Mouse (Mus musculus) layer of hippocampus, postnatal 36 days (tissue): ENCODE measurements around the gene Cflar. TPM values are rescaled to one million over a fixed set of nuclear protein-coding genes. Genes with fewer than 3 reads are reported as not detected.
"Not testable (repeated sequence)": the region's sequence is repeated elsewhere in the genome, so short reads cannot be mapped to it uniquely, and the experiment has no call there.

Source experiments
- DNase-seq, 2 experiments: peaks; one replicate each; pipeline ENCODE4 v3.0.0; 2022
- total RNA-seq, 2 experiments: library from RNA; stranded (reverse); gene quantifications; 2 replicates each; pipeline ENCODE4 v1.2.3; 2021

The Cflar gene
- total RNA-seq, 2 experiments from 2014 or later: 38.3 to 38.9 TPM

GRCm38 (mm10) chr1:58727747-58728589 lies 16.7 kb downstream of the Cflar start:
- DNase-seq: no peak

GRCm38 (mm10) chr1:58728590-58728868 lies 17.2 kb downstream of the Cflar start:
- no peak for DNase-seq

GRCm38 (mm10) chr1:58733636-58734035 lies 22.3 kb downstream of the Cflar start:
- DNase-seq: no peak

- DNase-seq: no peak
Measured at GRCm38 (mm10) chr1:58734043-58734920, 23.0 kb downstream of the Cflar start.

- no peak for DNase-seq
Measured at GRCm38 (mm10) chr1:58735962-58736361, 24.7 kb downstream of the Cflar start.

GRCm38 (mm10) chr1:58736968-58737367 lies 25.7 kb downstream of the Cflar start:
- DNase-seq: peak; percentile 53 to 60

- DNase-seq: peak; percentile 69 to 70
Measured at GRCm38 (mm10) chr1:58739529-58739928, 28.2 kb downstream of the Cflar start.

- DNase-seq: no peak
Measured at GRCm38 (mm10) chr1:58742571-58743021, 31.3 kb downstream of the Cflar start.

GRCm38 (mm10) chr1:58743252-58743651 lies 31.9 kb downstream of the Cflar start:
- DNase-seq: no peak

- no peak for DNase-seq
Measured at GRCm38 (mm10) chr1:58744645-58745044, 33.3 kb downstream of the Cflar start.

- peak; percentile 50 for DNase-seq
Measured at GRCm38 (mm10) chr1:58746880-58747279, 35.6 kb downstream of the Cflar start.

GRCm38 (mm10) chr1:58759451-58759850 lies 48.1 kb downstream of the Cflar start:
- DNase-seq: no peak

- no peak for DNase-seq
Measured at GRCm38 (mm10) chr1:58760581-58760980, 49.3 kb downstream of the Cflar start.

- not testable (repeated sequence) for DNase-seq
Measured at GRCm38 (mm10) chr1:58761391-58762275, 50.3 kb downstream of the Cflar start.

GRCm38 (mm10) chr1:58762576-58762975 lies 51.3 kb downstream of the Cflar start:
- DNase-seq: no peak

GRCm38 (mm10) chr1:58766446-58766845 lies 55.1 kb downstream of the Cflar start:
- DNase-seq: not testable (repeated sequence)

GRCm38 (mm10) chr1:58769136-58769535 lies 57.8 kb downstream of the Cflar start:
- no peak for DNase-seq

- no peak for DNase-seq
Measured at GRCm38 (mm10) chr1:58769701-58770100, 58.4 kb downstream of the Cflar start.

- no peak for DNase-seq
Measured at GRCm38 (mm10) chr1:58770111-58770720, 58.9 kb downstream of the Cflar start.

GRCm38 (mm10) chr1:58772084-58772483 lies 60.8 kb downstream of the Cflar start:
- DNase-seq: no peak

GRCm38 (mm10) chr1:58773280-58773679 lies 62.0 kb downstream of the Cflar start:
- DNase-seq: no peak

GRCm38 (mm10) chr1:58773905-58774304 lies 62.6 kb downstream of the Cflar start:
- DNase-seq: no peak
